Mouse (Mus musculus): ENCODE measurements around the gene Olfr538. TPM values are rescaled to one million over a fixed set of nuclear protein-coding genes. Genes with fewer than 3 reads are reported as not detected.

The Olfr538 gene
- not detected for polyA plus RNA-seq (2014; fragmentation: Illumina TruSeq; extraction: RNeasy Lipid Tissue Mini Kit (QIAGEN cat#74804); ENCODE audit: low read depth, low replicate concordance)

DNA sequence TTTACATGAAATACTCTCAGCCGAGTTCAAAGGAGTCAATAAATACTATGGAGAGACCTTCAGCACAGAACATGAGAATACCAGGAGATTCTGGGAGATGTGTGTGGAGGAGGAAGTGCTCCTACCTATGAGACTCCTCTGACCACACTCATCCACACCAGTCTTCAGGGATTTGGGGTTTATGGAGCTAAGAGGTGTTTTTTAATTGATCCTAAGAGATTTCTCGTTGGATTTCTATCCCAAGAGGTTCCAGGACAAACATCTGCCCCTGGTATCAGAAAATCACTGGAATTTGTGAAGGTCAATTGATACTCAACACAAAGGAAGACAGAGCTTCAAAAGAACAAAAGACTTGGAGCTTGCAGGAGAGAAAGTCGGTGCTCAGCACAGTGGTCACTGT, at the start of gene Olfr538:
Gene Olfr538, plus strand, starts transcription at position 301 of the 400 bp plus-strand sequence.

GRCm38 (mm10) chr7:140600969-140601368, 33.3 kb downstream of the Olfr538 start, which contains the start of gene Olfr46:
Gene Olfr46 (plus strand): TSS chr7:140601269.

Other genes with a start within 250 kb of the Olfr538 start
- gene Olfr525, start 247.0 kb upstream of the Olfr538 start, polyA plus RNA-seq (2014; fragmentation: Illumina TruSeq; extraction: RNeasy Lipid Tissue Mini Kit (QIAGEN cat#74804); ENCODE audit: low read depth, low replicate concordance), result not detected
- not detected for gene Olfr527, start 233.9 kb upstream of the Olfr538 start, polyA plus RNA-seq (2014; fragmentation: Illumina TruSeq; extraction: RNeasy Lipid Tissue Mini Kit (QIAGEN cat#74804); ENCODE audit: low read depth, low replicate concordance)
- gene Olfr60, start 206.2 kb upstream of the Olfr538 start, polyA plus RNA-seq (2014; fragmentation: Illumina TruSeq; extraction: RNeasy Lipid Tissue Mini Kit (QIAGEN cat#74804); ENCODE audit: low read depth, low replicate concordance), result 0.16 TPM
- not detected for gene Olfr530, start 191.6 kb upstream of the Olfr538 start, polyA plus RNA-seq (2014; fragmentation: Illumina TruSeq; extraction: RNeasy Lipid Tissue Mini Kit (QIAGEN cat#74804); ENCODE audit: low read depth, low replicate concordance)
- gene Olfr531, start 165.0 kb upstream of the Olfr538 start, polyA plus RNA-seq (2014; fragmentation: Illumina TruSeq; extraction: RNeasy Lipid Tissue Mini Kit (QIAGEN cat#74804); ENCODE audit: low read depth, low replicate concordance), result not detected
- gene Olfr532, start 146.2 kb upstream of the Olfr538 start, polyA plus RNA-seq (2014; fragmentation: Illumina TruSeq; extraction: RNeasy Lipid Tissue Mini Kit (QIAGEN cat#74804); ENCODE audit: low read depth, low replicate concordance), result not detected
- not detected for gene Olfr533, start 104.5 kb upstream of the Olfr538 start, polyA plus RNA-seq (2014; fragmentation: Illumina TruSeq; extraction: RNeasy Lipid Tissue Mini Kit (QIAGEN cat#74804); ENCODE audit: low read depth, low replicate concordance)
- gene Olfr535, start 83.7 kb upstream of the Olfr538 start, polyA plus RNA-seq (2014; fragmentation: Illumina TruSeq; extraction: RNeasy Lipid Tissue Mini Kit (QIAGEN cat#74804); ENCODE audit: low read depth, low replicate concordance), result not detected
- not detected for gene Olfr536, start 60.5 kb upstream of the Olfr538 start, polyA plus RNA-seq (2014; fragmentation: Illumina TruSeq; extraction: RNeasy Lipid Tissue Mini Kit (QIAGEN cat#74804); ENCODE audit: low read depth, low replicate concordance)
- gene Olfr46, start 33.4 kb downstream of the Olfr538 start, polyA plus RNA-seq (2014; fragmentation: Illumina TruSeq; extraction: RNeasy Lipid Tissue Mini Kit (QIAGEN cat#74804); ENCODE audit: low read depth, low replicate concordance), result not detected
- not detected for gene Olfr61, start 61.1 kb downstream of the Olfr538 start, polyA plus RNA-seq (2014; fragmentation: Illumina TruSeq; extraction: RNeasy Lipid Tissue Mini Kit (QIAGEN cat#74804); ENCODE audit: low read depth, low replicate concordance)
- not detected for gene Olfr53, start 78.6 kb downstream of the Olfr538 start, polyA plus RNA-seq (2014; fragmentation: Illumina TruSeq; extraction: RNeasy Lipid Tissue Mini Kit (QIAGEN cat#74804); ENCODE audit: low read depth, low replicate concordance)
- not detected for gene Olfr539, start 92.0 kb downstream of the Olfr538 start, polyA plus RNA-seq (2014; fragmentation: Illumina TruSeq; extraction: RNeasy Lipid Tissue Mini Kit (QIAGEN cat#74804); ENCODE audit: low read depth, low replicate concordance)
- not detected for gene Olfr45, start 114.1 kb downstream of the Olfr538 start, polyA plus RNA-seq (2014; fragmentation: Illumina TruSeq; extraction: RNeasy Lipid Tissue Mini Kit (QIAGEN cat#74804); ENCODE audit: low read depth, low replicate concordance)
- not detected for gene Olfr541, start 129.4 kb downstream of the Olfr538 start, polyA plus RNA-seq (2014; fragmentation: Illumina TruSeq; extraction: RNeasy Lipid Tissue Mini Kit (QIAGEN cat#74804); ENCODE audit: low read depth, low replicate concordance)
- 26.0 TPM for gene Cyp2e1, start 195.9 kb downstream of the Olfr538 start, polyA plus RNA-seq (2014; fragmentation: Illumina TruSeq; extraction: RNeasy Lipid Tissue Mini Kit (QIAGEN cat#74804); ENCODE audit: low read depth, low replicate concordance)
- gene Syce1, start 220.0 kb downstream of the Olfr538 start, polyA plus RNA-seq (2014; fragmentation: Illumina TruSeq; extraction: RNeasy Lipid Tissue Mini Kit (QIAGEN cat#74804); ENCODE audit: low read depth, low replicate concordance), result not detected

Measured in sigmoid colon, adult 10 weeks (tissue).